Mouse (Mus musculus): ENCODE data around the gene Col8a2. TPM values are rescaled to one million over a fixed set of nuclear protein-coding genes. Genes with fewer than 3 reads are reported as not detected.

Col8a2 gene
- polyA plus RNA-seq, 1 experiment from 2014 or later, result 2.8 TPM

DNA sequence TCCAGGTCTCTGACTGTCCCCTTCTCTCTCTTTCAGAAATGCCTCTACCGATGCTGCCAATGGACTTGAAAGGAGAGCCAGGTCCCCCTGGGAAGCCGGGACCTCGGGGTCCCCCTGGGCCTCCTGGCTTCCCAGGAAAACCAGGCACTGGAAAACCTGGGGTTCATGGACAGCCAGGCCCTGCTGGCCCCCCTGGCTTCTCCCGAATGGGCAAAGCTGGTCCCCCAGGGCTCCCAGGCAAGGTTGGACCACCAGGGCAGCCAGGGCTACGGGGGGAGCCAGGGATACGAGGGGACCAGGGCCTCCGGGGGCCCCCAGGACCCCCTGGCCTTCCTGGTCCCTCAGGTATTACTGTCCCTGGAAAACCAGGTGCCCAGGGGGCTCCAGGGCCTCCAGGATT is 23.8 kb downstream of the Col8a2 start:
- no peak overlapping the region for H3K27ac ChIP-seq (replicated peaks)
- no peak overlapping the region for H3K4me3 ChIP-seq
- H3K9me3 ChIP-seq (replicated peaks), result peaks cover 5% of the 10 kb centered on the region; the same call in 1 of the 2 replicates
- DNase-seq (ENCODE audit: low spot score), result no peak
- H3K4me1 ChIP-seq, result peaks cover 29% of the 10 kb centered on the region
- H3K27me3 ChIP-seq (ENCODE audit: low read depth, poor library complexity, severe bottlenecking), result peaks cover 18% of the 10 kb centered on the region
- WGBS, result 79% methylated on average over 7 of the region's 7 CpGs
- H3K36me3 ChIP-seq, result peaks cover 12% of the 10 kb centered on the region

DNA sequence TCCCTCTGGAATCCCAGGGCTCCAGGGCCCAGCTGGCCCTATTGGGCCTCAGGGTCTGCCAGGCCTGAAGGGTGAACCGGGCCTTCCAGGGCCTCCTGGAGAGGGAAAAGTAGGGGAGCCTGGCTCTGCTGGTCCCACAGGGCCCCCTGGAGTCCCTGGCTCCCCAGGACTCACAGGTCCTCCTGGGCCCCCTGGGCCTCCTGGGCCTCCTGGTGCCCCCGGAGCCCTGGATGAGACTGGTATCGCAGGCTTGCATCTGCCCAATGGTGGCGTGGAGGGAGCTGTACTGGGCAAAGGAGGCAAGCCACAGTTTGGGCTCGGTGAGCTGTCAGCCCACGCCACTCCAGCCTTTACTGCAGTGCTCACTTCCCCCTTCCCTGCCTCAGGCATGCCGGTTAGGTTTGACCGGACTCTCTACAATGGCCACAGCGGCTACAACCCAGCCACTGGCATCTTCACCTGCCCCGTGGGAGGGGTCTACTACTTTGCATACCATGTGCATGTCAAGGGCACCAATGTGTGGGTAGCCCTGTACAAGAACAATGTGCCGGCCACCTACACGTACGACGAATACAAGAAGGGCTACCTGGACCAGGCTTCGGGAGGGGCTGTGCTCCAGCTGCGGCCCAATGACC is 25.1 kb downstream of the Col8a2 start:
- no peak overlapping the region for H3K4me3 ChIP-seq
- 93% methylated on average over 16 of the region's 16 CpGs for WGBS
- H3K36me3 ChIP-seq, result peaks cover 26% of the 10 kb centered on the region
- H3K9me3 ChIP-seq (replicated peaks), result no peaks in the 10 kb centered on the region
- DNase-seq (ENCODE audit: low spot score), result no peak
- peaks cover 29% of the 10 kb centered on the region for H3K4me1 ChIP-seq
- H3K27me3 ChIP-seq (ENCODE audit: low read depth, poor library complexity, severe bottlenecking), result peaks cover 18% of the 10 kb centered on the region
- no peak overlapping the region for H3K27ac ChIP-seq (replicated peaks)

DNA sequence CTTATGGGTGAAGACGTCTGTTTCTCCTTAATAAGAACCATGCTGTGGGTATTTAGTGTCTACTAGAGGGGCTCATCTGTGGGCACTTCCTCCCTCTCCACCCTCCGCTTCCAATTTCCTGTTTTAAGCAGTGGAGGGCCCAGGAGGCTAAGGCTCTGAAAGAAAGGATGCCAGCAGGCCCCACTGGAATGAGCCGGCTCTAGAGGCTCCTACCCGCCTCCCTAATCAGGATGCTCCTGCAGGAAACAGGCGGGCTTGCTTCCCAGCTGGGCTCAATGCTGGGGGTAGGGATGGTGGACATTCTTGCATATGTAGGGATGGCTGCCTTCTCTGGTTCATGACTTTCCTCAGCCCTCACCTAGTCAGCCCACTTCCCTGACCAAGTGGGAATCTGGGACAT is 26.6 kb downstream of the Col8a2 start:
- Histone ChIP-seq H3K9me3 (replicated peaks) (no peaks in the 10 kb centered on the region), H3K27me3 (ENCODE audit: low read depth, poor library complexity, severe bottlenecking) (peaks cover 13% of the 10 kb centered on the region), H3K4me3 (no peak overlapping the region), H3K27ac (replicated peaks) (no peak overlapping the region), H3K36me3 (peaks cover 41% of the 10 kb centered on the region), H3K4me1 (peaks cover 29% of the 10 kb centered on the region)
- no peak for DNase-seq (ENCODE audit: low spot score)
- 31% methylated on average over 5 of the region's 5 CpGs for WGBS

DNA sequence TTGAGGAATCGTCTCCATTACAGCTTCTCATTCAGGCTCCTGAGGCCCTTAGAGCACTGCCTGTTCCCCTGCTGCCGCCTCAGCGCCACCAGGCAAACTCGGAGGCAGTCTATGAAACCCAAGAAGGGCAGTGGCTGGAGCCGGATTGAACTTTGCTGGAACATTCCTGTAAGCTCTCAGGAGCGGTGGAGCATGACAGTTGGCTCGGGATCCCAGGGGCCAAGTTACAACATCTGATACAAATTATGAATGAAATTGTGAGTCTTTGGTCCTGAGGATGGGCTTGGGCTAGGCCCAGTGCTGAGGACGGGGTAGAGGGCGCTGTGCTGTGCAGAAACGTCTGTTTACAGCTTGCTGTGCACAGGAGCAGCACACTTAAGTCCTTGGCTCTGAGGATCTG is 27.8 kb downstream of the Col8a2 start:
- Histone ChIP-seq H3K4me1 (peaks cover 25% of the 10 kb centered on the region), H3K4me3 (no peak overlapping the region), H3K9me3 (replicated peaks) (no peaks in the 10 kb centered on the region), H3K27me3 (ENCODE audit: low read depth, poor library complexity, severe bottlenecking) (peaks cover 3% of the 10 kb centered on the region; the same call in 1 of the 2 replicates), H3K27ac (replicated peaks) (no peak overlapping the region), H3K36me3 (peaks cover 53% of the 10 kb centered on the region)
- 54% methylated on average over 10 of the region's 10 CpGs for WGBS
- DNase-seq (ENCODE audit: low spot score), result no peak

DNA sequence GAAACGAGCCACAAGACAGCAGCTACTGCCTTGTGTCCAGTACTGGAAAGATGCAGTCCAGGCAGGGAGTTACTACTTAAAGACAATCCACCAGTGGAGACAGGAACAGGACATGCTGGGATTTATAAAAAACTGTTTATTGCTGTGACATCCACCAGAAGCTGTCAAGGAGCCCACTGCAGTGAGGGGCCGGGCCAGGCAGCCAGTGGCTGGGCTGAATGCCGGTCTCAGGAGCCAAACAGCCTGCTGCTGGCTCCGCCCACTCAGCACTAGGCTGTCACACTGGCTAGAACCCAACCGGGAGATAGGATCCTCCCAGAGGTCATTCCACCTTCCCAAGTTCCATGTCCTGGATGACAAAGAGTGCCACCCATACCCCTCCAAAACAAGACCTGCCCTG is 29.3 kb downstream of the Col8a2 start:
- no peak for DNase-seq (ENCODE audit: low spot score)
- Histone ChIP-seq H3K27ac (replicated peaks) (no peak overlapping the region), H3K4me3 (no peak overlapping the region), H3K27me3 (ENCODE audit: low read depth, poor library complexity, severe bottlenecking) (no peaks in the 10 kb centered on the region), H3K9me3 (replicated peaks) (no peaks in the 10 kb centered on the region), H3K36me3 (peaks cover 58% of the 10 kb centered on the region), H3K4me1 (peaks cover 23% of the 10 kb centered on the region)
- WGBS, result 49% methylated on average over 5 of the region's 5 CpGs

DNA sequence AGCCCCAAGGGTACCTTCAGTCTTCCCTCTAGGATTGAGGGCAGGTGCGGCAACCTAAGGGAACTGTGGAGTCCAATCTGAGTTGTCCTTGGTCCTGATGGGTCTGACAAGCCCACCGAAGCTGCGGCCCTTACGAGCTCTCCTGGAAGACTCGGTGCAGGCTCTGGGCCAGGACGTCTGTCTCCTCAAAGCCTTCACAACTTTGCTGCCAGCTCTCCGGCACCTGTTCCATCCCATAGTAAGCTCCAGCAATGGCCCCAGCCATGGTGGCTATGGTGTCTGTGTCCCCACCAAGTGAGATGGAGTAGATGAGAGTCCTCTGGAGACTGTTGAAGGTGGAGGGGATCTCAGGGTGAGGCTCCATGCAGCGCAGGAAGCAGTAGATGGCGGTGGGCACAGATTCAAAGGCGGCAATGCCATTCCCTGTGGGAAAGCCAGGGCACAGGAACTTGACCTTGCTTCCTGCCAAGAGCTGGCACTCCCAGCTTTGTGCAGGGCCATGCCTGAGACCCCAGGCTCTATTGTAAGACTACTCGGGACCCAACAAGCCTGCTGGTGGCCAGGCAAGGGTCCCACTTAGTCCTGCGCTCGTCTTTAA is 29.9 kb downstream of the Col8a2 start:
- Histone ChIP-seq H3K9me3 (replicated peaks) (no peaks in the 10 kb centered on the region), H3K4me1 (peaks cover 27% of the 10 kb centered on the region), H3K4me3 (no peak overlapping the region), H3K36me3 (peaks cover 58% of the 10 kb centered on the region), H3K27me3 (ENCODE audit: low read depth, poor library complexity, severe bottlenecking) (no peaks in the 10 kb centered on the region), H3K27ac (replicated peaks) (no peak overlapping the region)
- DNase-seq (ENCODE audit: low spot score), result no peak
- 95% methylated on average over 13 of the region's 13 CpGs for WGBS

DNA sequence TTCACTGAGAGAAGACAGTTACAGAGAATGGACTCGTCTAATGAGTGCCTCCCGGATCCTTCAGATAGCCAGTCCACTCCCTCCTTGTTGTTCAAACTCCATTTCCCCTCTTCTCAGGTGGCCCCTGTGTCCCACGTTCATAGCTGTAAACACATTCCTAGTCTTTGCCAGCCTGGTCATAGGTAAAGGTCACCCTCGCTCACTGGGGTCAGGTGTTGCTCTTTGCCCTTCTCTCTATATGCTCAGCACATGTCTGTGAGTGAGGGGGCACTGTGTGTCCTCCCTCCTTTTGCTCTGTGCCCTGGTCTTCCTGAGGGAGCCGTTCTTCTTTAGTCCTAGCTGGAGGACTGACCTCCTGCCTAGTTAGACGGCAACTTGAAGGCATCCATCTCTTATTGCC is 33.2 kb downstream of the Col8a2 start:
- Histone ChIP-seq H3K27me3 (ENCODE audit: low read depth, poor library complexity, severe bottlenecking) (peaks cover 26% of the 10 kb centered on the region), H3K27ac (replicated peaks) (no peak overlapping the region), H3K4me3 (no peak overlapping the region), H3K9me3 (replicated peaks) (no peaks in the 10 kb centered on the region), H3K36me3 (peaks cover 51% of the 10 kb centered on the region), H3K4me1 (peaks cover 26% of the 10 kb centered on the region)
- 92% methylated on average over 6 of the region's 6 CpGs for WGBS
- DNase-seq (ENCODE audit: low spot score), result no peak

DNA sequence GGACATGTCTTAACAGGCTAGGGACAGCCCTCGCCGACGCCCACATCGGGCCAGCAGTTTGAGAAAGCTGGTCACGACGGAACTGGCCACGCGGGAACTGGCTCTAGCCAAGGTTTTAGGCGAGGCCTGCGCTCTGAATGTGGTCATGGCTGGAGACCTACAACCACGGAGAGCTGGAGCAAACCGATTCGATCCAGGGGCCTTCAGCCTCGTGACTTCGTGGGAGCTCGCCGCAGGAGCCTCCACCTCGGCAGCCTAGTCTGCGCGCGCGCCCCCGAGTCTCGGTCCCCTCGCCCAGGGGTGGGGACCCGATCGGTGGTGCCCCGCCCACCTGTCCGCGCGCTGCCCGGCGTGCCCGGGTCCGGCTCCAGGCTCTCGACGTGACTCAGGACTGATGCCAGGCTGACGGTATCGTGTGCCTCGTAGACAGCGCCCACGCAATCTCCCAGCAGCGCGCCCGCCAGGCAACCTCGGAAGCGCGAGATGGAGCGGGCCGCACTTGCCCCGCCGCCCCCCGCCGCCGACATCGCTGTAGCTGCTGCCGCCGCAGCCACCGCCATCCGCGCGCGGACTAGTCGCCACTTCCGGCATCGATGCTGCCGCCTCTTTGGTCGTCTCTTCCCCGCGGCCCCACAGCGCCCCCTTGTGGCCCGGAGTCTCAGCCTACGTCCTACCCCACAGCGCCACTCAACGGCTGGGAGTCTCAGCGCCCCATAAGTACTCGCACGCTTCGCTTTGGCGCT is 34.7 kb downstream of the Col8a2 start, which contains the start of gene Adprhl2:
Adprhl2 (minus strand) TSS at position 593 of the 743 bp plus-strand sequence.
- Histone ChIP-seq H3K27me3 (ENCODE audit: low read depth, poor library complexity, severe bottlenecking) (peaks cover 40% of the 10 kb centered on the region), H3K27ac (replicated peaks) (peak within 1 kb of the TSS; percentile 93), H3K4me3 (peak within 1 kb of the TSS; percentile 91), H3K4me1 (peaks cover 34% of the 10 kb centered on the region), H3K36me3 (peaks cover 36% of the 10 kb centered on the region), H3K9me3 (replicated peaks) (no peaks in the 10 kb centered on the region)
- DNase-seq (ENCODE audit: low spot score), result peak; percentile 98
- 1% methylated on average over 80 of the region's 80 CpGs for WGBS

DNA sequence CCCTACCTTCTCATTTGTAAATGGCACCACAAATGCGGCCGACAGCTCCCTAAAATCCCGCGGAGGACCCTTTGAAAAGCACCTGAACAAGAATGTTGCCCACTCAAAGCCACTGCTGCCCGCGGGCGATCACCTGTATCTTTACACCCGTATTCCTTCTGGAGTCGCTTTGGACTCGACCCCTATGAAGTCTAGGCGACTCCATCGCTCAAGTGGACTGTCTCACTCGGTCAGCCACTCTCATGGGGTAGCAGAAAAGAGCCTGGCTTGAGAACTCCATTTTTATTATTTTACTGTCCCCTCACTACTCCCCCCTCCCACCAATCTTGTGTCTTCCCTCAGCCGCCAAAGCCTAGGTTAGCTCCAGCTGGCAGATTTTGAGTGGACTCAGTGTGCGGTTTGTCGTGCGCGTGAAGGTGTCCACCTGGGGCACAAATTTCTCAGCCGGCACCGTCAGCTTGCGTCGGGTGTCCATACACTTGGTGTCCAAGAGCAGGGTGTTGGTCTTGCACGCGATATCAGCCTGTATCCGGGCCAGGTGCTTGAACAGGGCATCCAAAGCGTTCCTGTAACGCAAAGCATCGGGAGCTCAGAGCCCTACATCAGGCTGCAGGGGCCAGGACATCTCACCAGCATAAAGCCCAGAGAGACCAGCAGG is 35.4 kb downstream of the Col8a2 start:
- Histone ChIP-seq H3K27ac (replicated peaks) (peak overlapping the region; percentile 93), H3K4me3 (peak overlapping the region; percentile 91), H3K36me3 (peaks cover 29% of the 10 kb centered on the region), H3K27me3 (ENCODE audit: low read depth, poor library complexity, severe bottlenecking) (peaks cover 42% of the 10 kb centered on the region), H3K4me1 (peaks cover 34% of the 10 kb centered on the region), H3K9me3 (replicated peaks) (no peaks in the 10 kb centered on the region)
- DNase-seq (ENCODE audit: low spot score), result no peak
- WGBS, result 53% methylated on average over 28 of the region's 28 CpGs

DNA sequence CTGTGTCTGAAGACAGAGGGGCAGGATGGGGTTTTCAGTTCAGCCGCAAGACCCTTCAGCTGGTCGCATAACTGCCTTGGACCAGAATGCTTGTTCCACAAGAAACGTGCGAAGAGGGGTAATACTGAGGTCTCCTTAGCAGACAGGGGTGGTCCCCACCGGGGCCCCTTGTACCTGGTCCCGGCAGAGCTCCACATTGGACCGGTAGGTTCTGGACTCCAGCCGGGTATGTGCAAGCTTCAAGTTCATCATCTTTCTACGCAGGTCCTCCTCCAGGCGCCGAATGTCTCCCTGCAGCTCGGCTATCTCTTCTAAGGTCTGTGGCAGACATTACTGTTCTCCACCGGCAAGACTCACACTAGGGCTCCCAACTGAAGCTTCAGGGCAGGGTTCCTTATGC is 36.1 kb downstream of the Col8a2 start:
- 96% methylated on average over 13 of the region's 13 CpGs for WGBS
- Histone ChIP-seq H3K36me3 (peaks cover 23% of the 10 kb centered on the region), H3K27ac (replicated peaks) (no peak overlapping the region), H3K4me1 (peaks cover 34% of the 10 kb centered on the region), H3K4me3 (no peak overlapping the region), H3K27me3 (ENCODE audit: low read depth, poor library complexity, severe bottlenecking) (peaks cover 42% of the 10 kb centered on the region), H3K9me3 (replicated peaks) (no peaks in the 10 kb centered on the region)
- DNase-seq (ENCODE audit: low spot score), result no peak

DNA sequence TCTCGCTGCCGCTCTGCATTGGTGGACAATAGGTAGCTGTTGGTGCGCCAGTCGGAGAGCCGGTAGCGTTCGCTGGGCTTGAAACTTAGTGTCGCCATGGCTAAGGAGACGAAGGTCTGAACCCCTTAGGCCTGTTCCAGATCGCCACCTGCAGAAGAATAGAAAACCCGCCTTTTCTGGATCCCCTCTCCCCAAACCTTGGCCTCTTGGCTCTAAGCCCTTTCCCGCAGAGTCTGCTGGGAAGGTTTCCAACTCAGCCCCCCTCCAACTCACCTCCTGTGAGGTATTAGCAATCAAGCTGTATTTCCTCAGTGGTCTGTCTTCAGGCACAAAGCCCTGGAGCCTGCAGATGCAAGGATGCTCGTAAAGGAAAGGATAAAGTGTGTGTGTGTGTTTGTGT is 38.3 kb downstream of the Col8a2 start:
- Histone ChIP-seq H3K9me3 (replicated peaks) (no peaks in the 10 kb centered on the region), H3K27me3 (ENCODE audit: low read depth, poor library complexity, severe bottlenecking) (peaks cover 42% of the 10 kb centered on the region), H3K4me3 (no peak overlapping the region), H3K36me3 (peaks cover 2% of the 10 kb centered on the region; the same call in 1 of the 2 replicates), H3K27ac (replicated peaks) (no peak overlapping the region), H3K4me1 (peaks cover 33% of the 10 kb centered on the region)
- no peak for DNase-seq (ENCODE audit: low spot score)
- 29% methylated on average over 13 of the region's 13 CpGs for WGBS

DNA sequence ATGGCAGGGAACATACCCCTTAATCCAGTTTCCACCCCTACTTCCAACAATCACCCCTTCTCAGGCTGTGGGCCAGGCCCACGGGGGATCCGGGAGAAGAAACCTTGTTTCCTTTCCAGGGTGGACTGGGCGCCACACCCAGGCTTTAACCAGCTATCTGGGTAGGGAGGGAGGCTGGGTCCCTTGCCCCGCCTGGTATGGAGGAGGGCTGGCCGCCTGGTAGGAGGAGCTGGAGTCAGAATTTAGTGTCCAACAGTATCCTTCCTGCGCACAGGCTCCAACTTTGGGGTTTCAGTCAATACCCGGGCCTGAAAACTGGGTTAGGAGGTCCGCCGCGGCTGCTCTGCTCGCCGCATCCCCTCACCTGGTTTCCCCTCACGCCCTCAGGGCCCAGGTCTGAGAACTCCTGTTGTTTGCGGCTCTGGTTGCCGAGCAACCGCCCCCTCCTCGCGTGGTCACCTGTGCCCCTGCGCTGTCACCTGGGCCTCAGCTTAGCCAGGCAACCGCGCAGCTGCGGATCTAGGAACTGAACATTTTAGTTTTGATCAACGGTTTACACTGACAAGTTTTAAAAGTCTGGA is 38.8 kb downstream of the Col8a2 start, which contains the start of gene Tekt2:
Tekt2 (minus strand) TSS at position 408 of the 581 bp plus-strand sequence.
- peak within 1 kb of the TSS; percentile 12 for H3K4me3 ChIP-seq
- H3K27me3 ChIP-seq (ENCODE audit: low read depth, poor library complexity, severe bottlenecking), result peaks cover 42% of the 10 kb centered on the region
- peaks cover 28% of the 10 kb centered on the region for H3K4me1 ChIP-seq
- no peaks in the 10 kb centered on the region for H3K36me3 ChIP-seq
- WGBS, result 8% methylated on average over 23 of the region's 23 CpGs
- no peaks in the 10 kb centered on the region for H3K9me3 ChIP-seq (replicated peaks)
- DNase-seq (ENCODE audit: low spot score), result no peak
- no peak within 1 kb of the TSS for H3K27ac ChIP-seq (replicated peaks)
